Mouse (Mus musculus) MEL-GATA-1-ER (cell line): ENCODE measurements at regions not wholly inside any gene's neighbourhood (a gene's known extent, or its start where the extent isn't known, plus 50 kb on each side); places are given as distances from the start of the nearest gene placed in this dataset.

Experiments used
- DNase-seq: peaks from one replicate; pipeline ENCODE4 v3.0.0-alpha.2; 2012; ENCODE audit warnings: low read depth; ENCODE audit errors: extremely low read depth

- no peak for DNase-seq
These were observed 532.1 kb downstream of the Tmem114 start for GRCm38 (mm10) chr16:7892799-7893198.

DNA sequence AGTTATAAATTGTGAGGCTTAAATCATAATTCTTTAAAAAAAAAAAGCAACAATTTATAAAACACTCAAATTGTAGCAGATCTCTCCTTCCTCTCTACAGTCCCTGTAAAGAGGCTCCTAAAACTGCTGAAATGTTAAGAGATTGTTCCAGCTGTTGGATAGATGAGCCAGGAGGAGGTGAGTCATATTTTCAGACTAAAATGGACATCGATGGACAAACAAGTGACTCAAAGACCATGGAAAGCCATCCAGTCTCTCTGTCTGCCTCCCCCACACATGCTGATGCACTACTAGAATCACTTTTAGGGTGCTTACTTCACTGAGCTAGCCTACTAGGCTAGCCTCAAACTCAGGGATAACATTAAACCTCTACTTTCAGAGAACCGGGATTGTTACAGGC lies 561.5 kb downstream of the Tmem114 start:
- no peak for DNase-seq

GRCm38 (mm10) chr16:7839139-7839538 lies 585.8 kb downstream of the Tmem114 start:
- DNase-seq = no peak

- DNase-seq = no peak
These were observed 593.8 kb downstream of the Tmem114 start for GRCm38 (mm10) chr16:7831142-7831541.

DNA sequence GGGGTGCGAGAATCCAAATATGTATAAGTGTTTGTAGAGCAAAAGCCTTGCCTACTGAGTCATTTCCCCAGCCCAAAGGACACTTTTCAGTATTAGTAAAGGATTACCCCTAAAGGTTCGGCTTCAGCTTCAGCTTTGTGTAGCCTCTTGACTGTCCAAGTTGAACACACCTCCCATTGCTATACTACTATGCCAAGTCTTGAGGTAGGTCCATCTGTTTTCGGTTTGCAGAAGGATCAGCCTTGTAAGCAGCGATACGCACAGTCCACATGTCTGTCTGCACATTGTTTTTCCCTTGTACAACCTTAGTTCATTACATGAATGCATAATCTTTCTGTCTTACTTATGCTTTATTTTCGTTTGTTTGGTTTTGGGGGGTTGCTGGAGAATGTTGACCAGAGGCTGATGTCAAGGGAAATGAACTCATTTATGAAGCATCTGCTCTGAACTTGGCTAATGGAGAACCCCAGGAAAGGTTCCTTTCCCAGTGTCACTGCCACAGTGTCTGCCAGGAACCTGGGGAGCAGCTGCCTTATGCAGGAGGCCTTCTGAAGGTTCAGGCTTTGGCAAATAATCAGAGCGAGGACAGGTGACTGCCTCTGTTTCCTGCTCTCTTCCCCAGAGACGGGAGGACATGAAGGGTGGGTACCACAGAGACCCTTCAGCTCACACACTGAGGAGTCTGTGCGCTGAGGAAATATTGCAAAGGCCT lies 594.8 kb downstream of the Tmem114 start:
- no peak for DNase-seq

DNA sequence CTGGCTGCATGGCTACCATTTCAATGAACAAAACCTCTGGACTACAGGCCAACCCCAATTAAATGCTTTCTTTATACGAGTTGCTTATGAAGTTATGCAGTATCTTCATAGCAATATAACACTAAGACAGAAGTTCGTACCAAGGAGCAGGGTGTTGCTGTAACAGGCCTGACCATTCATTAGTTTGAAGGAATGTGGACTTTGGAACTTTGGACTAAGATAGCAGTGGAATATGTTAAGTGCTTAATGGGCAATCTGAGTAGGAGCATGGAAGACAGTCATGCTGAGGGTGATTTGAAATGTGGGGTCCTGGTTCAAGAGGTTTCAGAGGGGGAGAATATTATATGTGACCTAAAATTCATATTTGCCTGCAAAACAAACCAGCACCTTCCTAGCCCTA lies 623.8 kb downstream of the Tmem114 start:
- DNase-seq = no peak

GRCm38 (mm10) chr16:7797176-7797786 lies 627.7 kb downstream of the Tmem114 start:
- no peak for DNase-seq

GRCm38 (mm10) chr16:7795561-7795960 lies 629.4 kb downstream of the Tmem114 start:
- DNase-seq = no peak

GRCm38 (mm10) chr16:7792521-7792920 lies 632.4 kb downstream of the Tmem114 start:
- DNase-seq = no peak

GRCm38 (mm10) chr16:7790260-7790659 lies 634.7 kb downstream of the Tmem114 start:
- DNase-seq = no peak

GRCm38 (mm10) chr16:7788209-7788608 lies 636.7 kb downstream of the Tmem114 start:
- no peak for DNase-seq

DNA sequence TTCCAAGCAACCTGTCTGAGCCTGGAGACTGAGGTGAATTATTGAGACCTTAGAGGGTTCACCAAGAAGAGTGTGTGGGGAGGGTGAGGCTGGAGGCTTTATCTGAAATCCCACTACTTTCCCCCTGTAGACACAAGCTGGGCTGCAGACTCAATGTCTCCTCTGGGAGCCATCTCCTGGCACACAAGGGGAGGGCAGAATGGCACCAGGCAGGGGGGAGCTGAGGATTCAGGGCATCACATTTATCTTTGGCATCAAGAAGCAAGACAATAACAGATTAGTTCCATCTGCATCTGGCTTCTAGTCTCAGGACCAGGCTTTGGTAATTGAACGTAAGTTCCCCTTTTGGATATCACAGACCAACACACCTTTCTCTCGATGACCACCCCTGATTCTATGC lies 643.4 kb downstream of the Tmem114 start:
- DNase-seq = no peak

DNA sequence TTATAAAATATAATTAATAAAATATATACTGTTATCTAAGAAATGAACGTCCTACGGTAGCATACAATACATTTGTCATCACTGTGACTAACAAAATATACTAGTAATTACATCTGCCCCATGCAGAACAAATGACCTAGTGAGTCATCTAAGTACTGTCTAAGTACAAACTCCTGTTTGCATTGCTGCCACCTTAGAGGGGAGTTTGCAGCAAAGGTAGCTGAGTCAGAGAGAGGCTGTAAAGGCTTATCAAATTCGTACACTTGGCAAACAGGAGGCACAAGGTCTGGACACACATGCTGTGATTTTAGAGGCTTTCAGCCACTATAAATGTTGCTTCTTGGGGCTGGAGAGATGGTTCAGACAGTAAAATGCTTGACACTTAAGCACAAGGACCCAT lies 649.3 kb downstream of the Tmem114 start:
- DNase-seq = no peak

DNA sequence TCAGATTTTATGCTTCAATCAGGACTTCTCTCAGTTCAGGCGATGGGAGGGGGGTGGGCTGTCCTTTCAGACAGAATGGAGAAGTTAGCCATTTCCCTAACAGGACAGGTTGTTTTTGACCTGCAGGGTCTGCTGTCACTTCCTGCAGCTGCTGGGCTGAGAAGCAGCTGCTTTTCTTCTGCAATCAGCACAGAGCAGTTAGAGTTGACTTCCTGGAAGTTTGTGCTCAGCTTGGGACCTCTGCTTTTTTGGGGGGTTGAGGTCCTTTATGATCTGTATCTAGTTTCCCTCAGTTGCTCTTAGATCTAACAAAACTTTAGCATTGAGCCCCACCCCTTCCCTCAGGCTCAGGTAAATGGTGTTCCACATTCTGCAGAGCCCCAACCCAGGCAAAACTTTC lies 656.5 kb downstream of the Tmem114 start:
- DNase-seq = no peak

DNA sequence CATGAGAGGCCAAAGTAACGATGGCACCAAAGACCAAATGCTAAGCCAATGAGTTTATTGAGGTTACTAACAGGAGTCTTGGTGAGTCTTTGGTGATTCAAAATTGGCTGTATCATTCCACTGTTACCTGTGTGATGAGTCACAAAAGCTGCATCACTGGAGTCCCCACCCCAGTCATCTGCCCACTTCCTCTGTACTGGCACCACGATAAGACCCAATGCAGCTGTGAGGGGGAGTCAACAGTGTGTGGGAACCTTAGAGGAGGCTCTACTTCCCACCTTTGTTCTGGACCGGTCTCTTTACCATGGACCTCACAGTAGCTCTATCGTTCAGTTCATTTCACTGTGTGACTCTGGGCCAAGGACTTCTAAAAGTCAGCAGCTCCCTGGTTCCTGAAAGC lies 657.2 kb downstream of the Tmem114 start:
- no peak for DNase-seq

GRCm38 (mm10) chr16:7764383-7764782 lies 660.6 kb downstream of the Tmem114 start:
- DNase-seq = no peak

- no peak for DNase-seq
These were observed 696.8 kb downstream of the Tmem114 start for GRCm38 (mm10) chr16:7728186-7728585.

- no peak for DNase-seq
These were observed 699.7 kb downstream of the Tmem114 start for GRCm38 (mm10) chr16:7725225-7725624.

DNA sequence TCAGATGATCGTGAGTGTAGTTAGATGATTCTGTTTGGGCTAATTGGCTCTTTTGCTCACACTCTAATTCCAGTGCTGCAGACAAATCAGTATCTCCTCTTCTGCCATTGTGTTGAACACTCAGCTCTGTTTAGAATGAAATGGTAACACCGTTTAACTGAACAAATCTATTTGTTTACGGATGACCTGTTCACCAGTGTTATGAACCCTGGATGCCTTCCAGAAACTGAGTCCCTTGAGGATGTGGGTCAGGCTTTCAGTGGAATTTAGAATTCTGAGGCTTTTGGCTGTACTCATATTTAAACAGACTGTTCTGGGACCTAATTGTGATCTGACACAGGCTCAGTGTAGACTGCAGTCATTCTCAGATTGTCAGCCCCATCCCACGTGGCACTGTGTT lies 723.5 kb downstream of the Tmem114 start:
- no peak for DNase-seq

DNA sequence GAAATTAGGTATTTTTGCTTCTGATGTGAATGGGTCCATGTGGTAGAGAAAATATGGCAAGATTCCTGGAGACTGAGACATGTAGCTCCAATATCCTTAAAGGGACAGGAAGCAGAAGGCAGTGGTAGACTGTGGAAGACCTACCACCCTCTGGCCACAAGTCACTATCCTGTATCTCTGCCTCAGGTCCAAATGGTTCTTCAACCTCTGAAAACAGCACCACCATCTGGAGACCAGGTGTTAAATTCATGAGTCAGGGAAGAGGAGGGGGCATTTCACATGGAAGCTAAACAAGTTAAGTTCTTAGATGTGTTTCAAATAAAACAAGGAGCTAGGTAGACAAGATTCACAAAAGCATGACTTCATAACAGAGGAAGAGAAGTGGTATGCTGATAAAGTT lies 739.5 kb downstream of the Tmem114 start:
- no peak for DNase-seq

DNA sequence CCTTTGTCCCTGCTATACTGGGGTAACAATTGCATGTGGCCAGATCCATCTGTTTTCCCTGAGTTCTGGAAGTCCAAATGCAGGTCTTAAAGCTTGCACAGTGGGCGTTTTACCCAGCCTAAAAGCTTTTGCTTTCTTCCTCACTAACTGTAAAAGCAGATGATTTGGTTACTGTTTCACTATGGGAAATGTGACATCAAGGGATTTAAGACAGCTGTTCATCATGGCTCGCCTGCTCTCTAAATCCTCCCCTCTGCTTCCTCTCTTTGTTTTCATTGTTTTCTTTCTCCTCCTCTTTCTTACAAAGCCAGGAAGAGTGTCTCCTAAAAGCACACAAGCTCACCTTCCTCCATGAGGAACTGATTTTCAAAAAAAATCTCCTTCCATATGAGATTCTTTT lies 758.8 kb downstream of the Tmem114 start:
- no peak for DNase-seq

- DNase-seq = no peak
These were observed 766.8 kb downstream of the Tmem114 start for GRCm38 (mm10) chr16:7658133-7658532.

GRCm38 (mm10) chr16:7654451-7654850 lies 770.5 kb downstream of the Tmem114 start:
- no peak for DNase-seq
